Mouse (Mus musculus): ENCODE data around the gene Smtnl1.

The Smtnl1 gene

GRCm38 (mm10) chr2:84822552-84822951 lies at the start of gene Smtnl1:
TSS of gene Smtnl1 (minus strand) at chr2:84822652.
- no peak for DNase-seq (ENCODE audit: extremely low read depth, insufficient read length, low spot score)

- no peak for DNase-seq (ENCODE audit: extremely low read depth, insufficient read length, low spot score)
Observed at GRCm38 (mm10) chr2:84870623-84871160, 48.2 kb upstream of the Smtnl1 start.

GRCm38 (mm10) chr2:84868977-84869376 lies 46.5 kb upstream of the Smtnl1 start:
- DNase-seq (ENCODE audit: extremely low read depth, insufficient read length, low spot score) = no peak

GRCm38 (mm10) chr2:84868521-84868943 lies 46.1 kb upstream of the Smtnl1 start:
- no peak for DNase-seq (ENCODE audit: extremely low read depth, insufficient read length, low spot score)

GRCm38 (mm10) chr2:84865616-84866571 lies 43.4 kb upstream of the Smtnl1 start:
- DNase-seq (ENCODE audit: extremely low read depth, insufficient read length, low spot score) = no peak

- DNase-seq (ENCODE audit: extremely low read depth, insufficient read length, low spot score) = no peak
Observed at GRCm38 (mm10) chr2:84862231-84862630, 39.8 kb upstream of the Smtnl1 start.

GRCm38 (mm10) chr2:84861430-84861829 lies 39.0 kb upstream of the Smtnl1 start:
- no peak for DNase-seq (ENCODE audit: extremely low read depth, insufficient read length, low spot score)

- DNase-seq (ENCODE audit: extremely low read depth, insufficient read length, low spot score) = peak; percentile 69
Observed at GRCm38 (mm10) chr2:84859991-84860780, 37.7 kb upstream of the Smtnl1 start.

GRCm38 (mm10) chr2:84858551-84858950 lies 36.1 kb upstream of the Smtnl1 start:
- peak; percentile 35 for DNase-seq (ENCODE audit: extremely low read depth, insufficient read length, low spot score)

- no peak for DNase-seq (ENCODE audit: extremely low read depth, insufficient read length, low spot score)
Observed at GRCm38 (mm10) chr2:84855732-84856131, 33.3 kb upstream of the Smtnl1 start.

- peak; percentile 69 for DNase-seq (ENCODE audit: extremely low read depth, insufficient read length, low spot score)
Observed at GRCm38 (mm10) chr2:84851130-84852040, 28.9 kb upstream of the Smtnl1 start.

- DNase-seq (ENCODE audit: extremely low read depth, insufficient read length, low spot score) = no peak
Observed at GRCm38 (mm10) chr2:84850407-84851129, 28.1 kb upstream of the Smtnl1 start.

- no peak for DNase-seq (ENCODE audit: extremely low read depth, insufficient read length, low spot score)
Observed at GRCm38 (mm10) chr2:84845226-84845625, 22.8 kb upstream of the Smtnl1 start.

- DNase-seq (ENCODE audit: extremely low read depth, insufficient read length, low spot score) = no peak
Observed at GRCm38 (mm10) chr2:84843654-84844053, 21.2 kb upstream of the Smtnl1 start.

GRCm38 (mm10) chr2:84841905-84842304 lies 19.5 kb upstream of the Smtnl1 start:
- no peak for DNase-seq (ENCODE audit: extremely low read depth, insufficient read length, low spot score)

GRCm38 (mm10) chr2:84840748-84841563 lies 18.5 kb upstream of the Smtnl1 start:
- DNase-seq (ENCODE audit: extremely low read depth, insufficient read length, low spot score) = no peak

GRCm38 (mm10) chr2:84840016-84840747 lies 17.7 kb upstream of the Smtnl1 start:
- DNase-seq (ENCODE audit: extremely low read depth, insufficient read length, low spot score) = no peak

All from 3134 (cell line).